Mouse (Mus musculus) heart, adult 2 months (tissue): Measurements from ENCODE around the gene Mknk1. TPM values are rescaled to one million over a fixed set of nuclear protein-coding genes. Genes with fewer than 3 reads are reported as not detected.

Source experiments
- DNase-seq, 2 experiments: peaks; one replicate each; pipeline ENCODE4 v3.0.0; 2021
- H3K27ac ChIP-seq: fragments of 200-600 bp; 2 replicates; pipeline ENCODE4 v1.8.1; 2022
- H3K27me3 ChIP-seq: fragments of 200-500 bp; 2 replicates; pipeline ENCODE4 v1.6.1; 2012; ENCODE audit warnings: mild to moderate bottlenecking, low read length, inconsistent platforms, mixed read lengths; ENCODE audit not compliant: control insufficient read depth, insufficient read depth
- H3K36me3 ChIP-seq: fragments of 200-500 bp; 2 replicates; pipeline ENCODE4 v1.6.1; 2012; ENCODE audit warnings: low read length, inconsistent platforms; ENCODE audit not compliant: control insufficient read depth, insufficient read depth
- H3K4me1 ChIP-seq: fragments of 200-500 bp; 2 replicates; pipeline ENCODE4 v1.6.1; 2011; ENCODE audit warnings: low read length; ENCODE audit not compliant: control insufficient read depth, insufficient read depth
- H3K4me3 ChIP-seq: fragments of 200-600 bp; 2 replicates; pipeline ENCODE4 v1.8.1; 2022
- H3K79me2 ChIP-seq: fragments of 200-500 bp; replicated peaks from 2 replicates; pipeline ENCODE4 v1.6.1; 2012; ENCODE audit warnings: mild to moderate bottlenecking, inconsistent platforms, low read length, moderate library complexity, mixed read lengths; ENCODE audit not compliant: control insufficient read depth, insufficient read depth
- H3K9ac ChIP-seq: fragments of 200-500 bp; 2 replicates; pipeline ENCODE4 v1.6.1; 2012; ENCODE audit warnings: low read depth, mild to moderate bottlenecking, control low read depth, inconsistent platforms, low read length, mixed read lengths
- CTCF ChIP-seq: fragments of 200-600 bp; IDR thresholded peaks from 2 replicates; pipeline ENCODE4 v1.8.1; 2022; ENCODE audit warnings: antibody characterized with exemption, mild to moderate bottlenecking, moderate library complexity
- EP300 ChIP-seq: fragments of 200-500 bp; IDR thresholded peaks from 2 replicates; pipeline ENCODE4 v1.6.1; 2011; ENCODE audit warnings: low read depth, low read length, control low read depth; ENCODE audit not compliant: insufficient read depth
- POLR2A ChIP-seq: fragments of 200-500 bp; IDR thresholded peaks from 2 replicates; pipeline ENCODE4 v1.6.1; 2011; ENCODE audit warnings: mild to moderate bottlenecking, low read depth, low read length, control low read depth; ENCODE audit not compliant: insufficient read depth
- WGBS: fragments of 180-500 bp; shearing (Covaris S2); methylation state at CpG from one replicate; pipeline ENCODE4 v1.1.7; 2018; 5-methylcytosine and 5-hydroxymethylcytosine counted together
- intact Hi-C: fragments of 180-260 bp; cut with DNase I; formaldehyde crosslinking; loops from one replicate; pipeline ENCODE4 v1.15.1; 2025
- polyA plus RNA-seq: library from polyadenylated mRNA; depleted of rRNA; stranded (reverse); fragments of >200 nt; gene quantifications from 2 replicates; pipeline ENCODE4 v1.2.3, GENCODE M21; 2012
- total RNA-seq, 2 experiments: library from RNA; stranded (reverse); gene quantifications; 2 replicates each; pipeline ENCODE4 v1.2.3; 2021

The Mknk1 gene
- total and polyA plus RNA-seq, 3 experiments, result 18.3 to 32.1 (median 20.6) TPM

DNA sequence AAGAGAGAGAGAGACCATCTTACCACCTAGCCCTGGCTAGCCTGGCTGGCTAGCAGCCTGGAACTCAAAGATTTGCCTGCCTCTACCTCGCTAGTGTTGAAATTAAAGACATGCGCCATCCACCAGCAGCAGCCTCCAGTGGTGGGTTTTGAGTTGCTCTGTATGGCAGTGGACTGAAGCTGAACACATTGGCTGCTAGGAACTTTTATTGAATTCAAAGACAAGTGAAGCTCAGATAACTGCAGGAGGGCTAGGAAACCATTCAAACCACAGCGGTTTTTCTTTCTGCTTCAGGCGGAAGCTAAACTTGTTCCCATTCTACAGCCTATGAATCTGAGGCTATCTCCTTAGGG lies 11.5 kb upstream of the Mknk1 start:
- intact Hi-C loops, result loop anchor here (1.0 to 2.0 kb wide), 2 partner anchors 12 to 43 kb away; partner anchors contain the start of genes Atpaf1 and Mknk1
- TF ChIP-seq POLR2A (no peak; the same call in 1 of the 2 replicates), CTCF (no peak), EP300 (no peak)

DNA sequence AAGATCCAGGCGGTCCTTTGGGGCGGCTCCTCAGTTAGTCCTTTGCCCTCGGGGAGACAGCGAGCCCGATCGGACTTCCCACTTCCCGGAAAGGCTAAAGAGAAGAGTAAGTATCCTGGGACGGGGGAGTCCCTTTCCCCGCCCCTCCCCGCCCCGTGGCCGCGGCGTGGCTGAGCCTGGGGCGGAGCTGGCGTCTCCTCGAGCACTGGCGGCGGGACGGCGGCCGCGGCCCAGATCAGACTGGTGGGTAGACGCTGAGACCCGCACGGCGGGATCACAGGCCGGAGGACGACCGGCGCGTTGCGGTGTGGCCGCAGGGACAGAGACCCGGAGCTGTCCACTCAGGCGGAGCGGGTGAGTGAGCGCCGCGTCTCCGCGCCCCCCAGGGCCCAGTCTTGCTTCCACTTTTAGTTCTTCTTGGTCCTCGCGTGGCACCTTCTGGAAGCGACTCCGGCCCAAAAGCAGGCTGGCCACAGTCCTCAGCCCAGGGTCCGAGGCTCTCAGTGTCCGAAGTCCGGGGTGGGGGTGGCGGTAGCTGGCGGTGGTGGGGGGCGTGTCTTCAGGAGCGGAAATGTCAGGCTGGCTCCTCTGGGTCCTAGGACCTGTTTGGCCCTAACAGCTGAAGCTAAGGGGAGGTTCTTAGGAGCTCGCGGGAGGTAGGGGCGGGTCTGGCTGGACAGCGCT lies 11.0 kb upstream of the Mknk1 start, which contains the start of gene Mob3c:
Mob3c (plus strand) TSS at position 205 of the 684 bp plus-strand sequence.
- WGBS, result under 1% methylated on average over 57 of the region's 57 CpGs
- Histone ChIP-seq H3K4me3 (peak within 1 kb of the TSS; percentile 92), H3K27ac (peak within 1 kb of the TSS; percentile 86), H3K36me3 (no peaks in the 10 kb centered on the region), H3K4me1 (peaks cover 16% of the 10 kb centered on the region), H3K27me3 (no peaks in the 10 kb centered on the region), H3K9ac (peak within 1 kb of the TSS; percentile 87), H3K79me2 (no peaks in the 10 kb centered on the region)
- peak; percentile 90 for DNase-seq
- TF ChIP-seq CTCF (no peak), EP300 (0 out of 2 replicates have a peak, but pooled peaks have one; percentile 5), POLR2A (peak; percentile 49; the same call in 1 of the 2 replicates)
- intact Hi-C loops, result loop anchor here (1.0 to 2.0 kb wide), 2 partner anchors 11 to 43 kb away; partner anchors contain the start of genes Atpaf1 and Mknk1

More for the DNA sequence above, 11.5 kb upstream of the Mknk1 start:
- H3K27me3 ChIP-seq, result no peaks in the 10 kb centered on the region
- H3K36me3 ChIP-seq, result no peaks in the 10 kb centered on the region
- no peaks in the 10 kb centered on the region for H3K79me2 ChIP-seq
- H3K4me3 ChIP-seq, result peak overlapping the region; percentile 92
- peaks cover 16% of the 10 kb centered on the region for H3K4me1 ChIP-seq
- peak overlapping the region; percentile 86 for H3K27ac ChIP-seq
- DNase-seq, result no peak
- WGBS, result 8% methylated on average over 4 of the region's 4 CpGs
- H3K9ac ChIP-seq, result peak overlapping the region; percentile 23; the same call in 1 of the 2 replicates

DNA sequence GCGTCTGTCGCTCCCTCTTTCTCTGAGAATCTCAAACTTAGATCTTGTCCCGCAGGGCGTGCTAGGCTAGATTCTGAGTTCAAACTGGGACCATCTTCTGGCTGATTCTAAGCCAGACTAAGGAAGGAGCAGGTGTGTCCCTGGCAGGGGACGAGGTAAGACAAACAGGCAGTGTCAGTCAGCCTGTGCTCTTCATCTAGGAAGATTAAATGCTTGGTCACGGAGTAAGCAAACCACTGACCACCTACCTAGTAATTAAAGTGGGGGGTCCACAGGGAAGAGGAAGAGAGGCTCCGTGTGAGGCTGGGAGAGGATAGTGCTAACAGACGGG lies 10.5 kb upstream of the Mknk1 start:
- H3K4me3 ChIP-seq, result peak overlapping the region; percentile 92
- no peak for DNase-seq
- 5% methylated on average over 8 of the region's 8 CpGs for WGBS
- no peaks in the 10 kb centered on the region for H3K36me3 ChIP-seq
- H3K27me3 ChIP-seq, result no peaks in the 10 kb centered on the region
- peaks cover 16% of the 10 kb centered on the region for H3K4me1 ChIP-seq
- TF ChIP-seq CTCF (no peak), EP300 (no peak), POLR2A (no peak)
- H3K79me2 ChIP-seq, result no peaks in the 10 kb centered on the region
- peak overlapping the region; percentile 87 for H3K9ac ChIP-seq
- peak overlapping the region; percentile 86 for H3K27ac ChIP-seq
- intact Hi-C loops, result no loop called here

DNA sequence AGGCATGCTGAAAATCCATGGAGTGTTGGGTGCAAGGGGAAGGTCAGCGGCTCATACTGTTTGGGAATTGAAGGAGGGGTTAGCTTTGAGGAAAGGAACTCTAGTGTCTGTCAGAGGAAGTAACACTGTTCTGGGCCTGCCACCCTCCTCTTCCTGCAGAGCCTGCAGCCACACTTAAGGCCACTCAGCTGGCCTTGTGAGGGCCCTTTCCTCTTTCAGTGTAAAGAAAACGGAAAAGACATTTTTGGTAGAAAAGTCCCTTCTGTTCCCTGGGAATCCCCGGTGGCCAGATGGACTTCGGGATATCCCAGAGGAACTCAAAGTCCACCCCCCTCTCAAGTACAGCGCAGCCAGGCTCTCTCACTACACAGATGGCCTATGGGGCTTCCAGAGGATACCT lies 8.5 kb upstream of the Mknk1 start:
- no peak for DNase-seq
- 37% methylated on average over 5 of the region's 5 CpGs for WGBS
- intact Hi-C loops, result loop anchor here (10.0 kb wide), 1 partner anchor 224 kb away; the partner anchor contains the start of gene Nsun4

DNA sequence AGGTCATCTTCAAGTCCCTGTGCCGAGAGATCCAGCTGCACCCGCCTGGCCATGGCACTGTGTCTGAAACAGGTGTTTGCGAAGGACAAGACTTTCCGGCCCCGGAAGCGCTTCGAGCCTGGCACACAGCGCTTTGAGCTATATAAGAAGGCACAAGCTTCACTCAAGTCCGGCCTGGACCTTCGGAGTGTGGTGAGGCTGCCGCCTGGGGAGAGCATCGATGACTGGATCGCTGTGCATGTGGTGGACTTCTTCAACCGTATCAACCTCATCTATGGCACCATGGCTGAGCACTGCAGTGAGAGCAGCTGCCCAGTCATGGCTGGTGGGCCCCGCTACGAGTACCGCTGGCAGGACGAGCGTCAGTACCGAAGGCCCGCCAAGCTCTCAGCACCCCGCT lies 7.8 kb upstream of the Mknk1 start:
- Histone ChIP-seq H3K9ac (no peak overlapping the region), H3K79me2 (no peaks in the 10 kb centered on the region), H3K4me1 (peaks cover 9% of the 10 kb centered on the region), H3K4me3 (no peak overlapping the region), H3K36me3 (no peaks in the 10 kb centered on the region), H3K27me3 (no peaks in the 10 kb centered on the region), H3K27ac (no peak overlapping the region; the same call in 1 of the 2 replicates)
- WGBS, result 92% methylated on average over 22 of the region's 22 CpGs
- intact Hi-C loops, result loop anchor here (10.0 kb wide), 1 partner anchor 224 kb away; the partner anchor contains the start of gene Nsun4
- no peak for DNase-seq
- TF ChIP-seq EP300 (no peak), CTCF (no peak), POLR2A (no peak)

More for the DNA sequence above, 8.5 kb upstream of the Mknk1 start:
- no peaks in the 10 kb centered on the region for H3K27me3 ChIP-seq
- TF ChIP-seq POLR2A (no peak), EP300 (no peak), CTCF (no peak)
- no peaks in the 10 kb centered on the region for H3K79me2 ChIP-seq
- peaks cover 9% of the 10 kb centered on the region for H3K4me1 ChIP-seq
- H3K36me3 ChIP-seq, result no peaks in the 10 kb centered on the region
- peak overlapping the region; percentile 36 for H3K27ac ChIP-seq
- no peak overlapping the region for H3K9ac ChIP-seq
- H3K4me3 ChIP-seq, result no peak overlapping the region

DNA sequence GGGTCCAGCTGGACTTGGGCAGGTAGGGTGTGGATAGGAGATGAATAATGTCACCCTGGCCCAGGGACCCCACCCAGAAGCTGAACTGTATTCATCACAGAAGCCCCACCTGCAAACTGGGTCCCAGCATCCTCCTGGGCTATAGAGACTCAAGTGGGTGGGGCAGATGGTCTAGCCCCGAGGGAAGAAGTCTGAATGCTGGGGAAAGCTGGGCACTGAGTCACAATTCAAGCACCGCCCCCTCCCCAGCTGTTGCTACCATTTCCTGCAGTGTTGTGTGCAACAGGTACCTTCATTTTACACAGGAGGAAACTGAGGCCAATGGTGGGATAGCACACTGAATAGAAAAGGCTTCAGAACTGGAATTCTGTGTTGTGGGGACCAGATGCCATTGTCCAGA lies 7.0 kb upstream of the Mknk1 start:
- 54% methylated on average over 2 of the region's 2 CpGs for WGBS
- Histone ChIP-seq H3K79me2 (no peaks in the 10 kb centered on the region), H3K27ac (no peak overlapping the region), H3K36me3 (no peaks in the 10 kb centered on the region), H3K4me1 (peaks cover 9% of the 10 kb centered on the region), H3K27me3 (no peaks in the 10 kb centered on the region), H3K4me3 (no peak overlapping the region), H3K9ac (no peak overlapping the region)
- no peak for DNase-seq
- no peak for TF ChIP-seq EP300
- TF ChIP-seq POLR2A, result no peak
- TF ChIP-seq CTCF, result no peak
- intact Hi-C loops, result loop anchor here (10.0 kb wide), 1 partner anchor 223 kb away; the partner anchor contains the start of gene Nsun4
